ENCODE assay signal across 31 mouse cellular contexts in genomic region chr11:116268313-116268712, GRCm38 (mm10). TPM values are rescaled to one million over a fixed set of nuclear protein-coding genes. Genes with fewer than 3 reads are reported as not detected.
"Had no signal": no experiment of that assay in that cellular context is flagged by ENCODE, and none has a peak within 500 bp of the region (broad histone marks: within the 10 kb centered on the region; RNA-seq: fewer than 3 reads in every experiment).

No protein-coding gene starts in this region.

- H3K4me2 ChIP-seq: embryonic facial prominence, embryonic 12.5 days; embryonic facial prominence, embryonic 13.5 days; embryonic facial prominence, embryonic 15.5 days; forebrain, embryonic 12.5 days; forebrain, embryonic 13.5 days; forebrain, embryonic 15.5 days had no signal

- H3K4me3 ChIP-seq: embryonic facial prominence, embryonic 10.5 days; embryonic facial prominence, embryonic 12.5 days; embryonic facial prominence, embryonic 13.5 days; embryonic facial prominence, embryonic 15.5 days; erythroblast, embryonic 14.5 days; forebrain, embryonic 10.5 days; forebrain, embryonic 12.5 days; forebrain, embryonic 13.5 days; forebrain, embryonic 15.5 days; gastrocnemius, adult 2 months had no signal

- H3K9me3 ChIP-seq: embryonic facial prominence, embryonic 10.5 days; embryonic facial prominence, embryonic 12.5 days; embryonic facial prominence, embryonic 13.5 days; embryonic facial prominence, embryonic 15.5 days; forebrain, embryonic 10.5 days; forebrain, embryonic 12.5 days; forebrain, embryonic 13.5 days; forebrain, embryonic 15.5 days had no signal

- ATAC-seq: forebrain, embryonic 13.5 days; forebrain, embryonic 14.5 days; forebrain, embryonic 15.5 days; forebrain, embryonic 16.5 days; forebrain, postnatal 0 days had no signal

- DNase-seq: cerebellum, adult 18-20 months; cerebellum, adult 2 months; cerebellum, adult 8-10 months; cerebellum, adult 9-10 months; cerebellum, adult 9-11 months; cerebellum, postnatal 14 days; cerebellum, postnatal 25 days; cerebellum, postnatal 36 days; forebrain, postnatal 0 days; gastrocnemius, adult 2 months; gastrocnemius, postnatal 10 days; gastrocnemius, postnatal 14 days; gastrocnemius, postnatal 25 days; gastrocnemius, postnatal 36 days; heart, adult 11 months had no signal

- H3K27ac ChIP-seq: embryonic facial prominence, embryonic 10.5 days; embryonic facial prominence, embryonic 12.5 days; embryonic facial prominence, embryonic 13.5 days; embryonic facial prominence, embryonic 15.5 days; forebrain, embryonic 10.5 days; forebrain, embryonic 12.5 days; forebrain, embryonic 13.5 days; forebrain, embryonic 15.5 days; gastrocnemius, adult 2 months had no signal

- H3K27me3 ChIP-seq: embryonic facial prominence, embryonic 12.5 days; embryonic facial prominence, embryonic 13.5 days; embryonic facial prominence, embryonic 15.5 days; forebrain, embryonic 12.5 days; forebrain, embryonic 13.5 days; forebrain, embryonic 15.5 days had no signal

- H3K9ac ChIP-seq: embryonic facial prominence, embryonic 12.5 days; embryonic facial prominence, embryonic 13.5 days; embryonic facial prominence, embryonic 15.5 days; forebrain, embryonic 12.5 days; forebrain, embryonic 13.5 days; forebrain, embryonic 15.5 days; forebrain, postnatal 0 days had no signal

RNA-seq across cellular contexts. Expression of gene Galr2, which starts 12.4 kb away (rescaled TPM):
- total RNA-seq: common myeloid progenitor, adult 5-6 weeks; forebrain, postnatal 0 days; granulocyte monocyte progenitor cell, adult 5-6 weeks had no signal
- polyA plus RNA-seq: cortical plate, adult 2 months; erythroblast, embryonic 14.5 days; forebrain, embryonic 11.5 days; forebrain, embryonic 15.5 days; frontal cortex, adult 2 months had no signal
